Mouse (Mus musculus): ENCODE measurements around the gene Rabgef1.

DNA sequence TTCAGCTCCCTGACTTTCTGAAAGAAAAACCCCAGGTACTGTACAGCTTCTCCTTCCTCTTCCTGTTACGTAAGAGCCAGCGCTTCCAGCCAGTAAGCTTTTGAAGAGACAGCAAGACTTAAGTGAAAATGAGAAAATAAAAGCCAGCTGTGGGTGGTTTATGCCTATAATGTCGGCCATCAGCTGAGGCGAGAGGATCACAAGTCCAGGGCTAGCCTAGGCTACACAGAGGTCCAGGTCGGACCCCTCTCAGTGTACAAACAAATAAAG, 42.1 kb upstream of the Rabgef1 start:
- TF ChIP-seq CTCF (IDR thresholded peaks at IDR 0.05; ENCODE audit: control insufficient read depth, insufficient read depth, low read length) (no peak), POLR2A (IDR thresholded peaks at IDR 0.05; ENCODE audit: borderline replicate concordance, control insufficient read depth, low read depth, low read length) (no peak)

Measured in bone marrow, adult 2 months (tissue).